Mouse (Mus musculus): ENCODE measurements around the gene Ankrd34a. TPM values are rescaled to one million over a fixed set of nuclear protein-coding genes. Genes with fewer than 3 reads are reported as not detected.
A peak's percentile ranks its signal among the peaks of the same experiment; 100 is the strongest.

Gene Ankrd34a
- polyA plus RNA-seq, 1 experiment from 2014 or later, result 1.3 TPM

- Histone ChIP-seq H3K4me2 (replicated peaks; ENCODE audit: low read depth) (peak within 1 kb of the TSS; percentile 65), H3K9me3 (ENCODE audit: control insufficient read depth, low read length) (no peaks in the 10 kb centered on the region), H3K4me1 (replicated peaks; ENCODE audit: control insufficient read depth, insufficient read depth) (0 out of 2 replicates have a peak, but pooled peaks cover 3% of the 10 kb centered on the region), H3K4me3 (ENCODE audit: low read depth, low read length) (peak within 1 kb of the TSS; percentile 58), H3K36me3 (ENCODE audit: control insufficient read depth, insufficient read depth, low read length) (peaks cover 3% of the 10 kb centered on the region; the same call in 1 of the 2 replicates), H3K27me3 (ENCODE audit: control insufficient read depth, insufficient read depth, low read length) (no peaks in the 10 kb centered on the region), H3K9ac (ENCODE audit: low read length) (peak within 1 kb of the TSS; percentile 72), H3K27ac (replicated peaks) (peak within 1 kb of the TSS; percentile 88)
- under 1% methylated on average over 36 of the region's 38 CpGs for WGBS
- peak; percentile 96 for DNase-seq (ENCODE audit: low spot score)
- peak; percentile 93 for ATAC-seq (ENCODE audit: low FRiP score, low TSS enrichment)
- TF ChIP-seq EP300 (optimal IDR thresholded peaks at IDR 0.05) (no peak), CTCF (IDR thresholded peaks at IDR 0.05; ENCODE audit: low read depth) (peak; percentile 49)
Observed at GRCm38 (mm10) chr3:96593790-96594560, 2.5 kb upstream of the Ankrd34a start, which contains the start of gene Polr3gl. Polr3gl (minus strand) TSS chr3:96594181.

GRCm38 (mm10) chr3:96594851-96595250 is 1.6 kb upstream of the Ankrd34a start:
- H3K36me3 ChIP-seq (ENCODE audit: control insufficient read depth, insufficient read depth, low read length), result peaks cover 3% of the 10 kb centered on the region; the same call in 1 of the 2 replicates
- H3K27ac ChIP-seq (replicated peaks), result no peak overlapping the region
- no peaks in the 10 kb centered on the region for H3K9me3 ChIP-seq (ENCODE audit: control insufficient read depth, low read length)
- H3K4me1 ChIP-seq (replicated peaks; ENCODE audit: control insufficient read depth, insufficient read depth), result 0 out of 2 replicates have a peak, but pooled peaks cover 3% of the 10 kb centered on the region
- 83% methylated on average over 5 of the region's 5 CpGs for WGBS
- no peak for ATAC-seq (ENCODE audit: low FRiP score, low TSS enrichment)
- H3K4me3 ChIP-seq (ENCODE audit: low read depth, low read length), result no peak overlapping the region
- TF ChIP-seq EP300 (optimal IDR thresholded peaks at IDR 0.05) (no peak), CTCF (IDR thresholded peaks at IDR 0.05; ENCODE audit: low read depth) (no peak)
- no peak overlapping the region for H3K4me2 ChIP-seq (replicated peaks; ENCODE audit: low read depth)
- DNase-seq (ENCODE audit: low spot score), result no peak
- H3K27me3 ChIP-seq (ENCODE audit: control insufficient read depth, insufficient read depth, low read length), result no peaks in the 10 kb centered on the region
- H3K9ac ChIP-seq (ENCODE audit: low read length), result no peak overlapping the region

- H3K27ac ChIP-seq (replicated peaks), result no peak overlapping the region
- DNase-seq (ENCODE audit: low spot score), result no peak
- H3K9ac ChIP-seq (ENCODE audit: low read length), result no peak overlapping the region
- no peaks in the 10 kb centered on the region for H3K9me3 ChIP-seq (ENCODE audit: control insufficient read depth, low read length)
- TF ChIP-seq CTCF (IDR thresholded peaks at IDR 0.05; ENCODE audit: low read depth), result no peak
- no peak for TF ChIP-seq EP300 (optimal IDR thresholded peaks at IDR 0.05)
- 0 out of 2 replicates have a peak, but pooled peaks cover 3% of the 10 kb centered on the region for H3K4me1 ChIP-seq (replicated peaks; ENCODE audit: control insufficient read depth, insufficient read depth)
- no peak overlapping the region; the same call in 1 of the 2 replicates for H3K4me2 ChIP-seq (replicated peaks; ENCODE audit: low read depth)
- H3K36me3 ChIP-seq (ENCODE audit: control insufficient read depth, insufficient read depth, low read length), result no peaks in the 10 kb centered on the region
- no peak for ATAC-seq (ENCODE audit: low FRiP score, low TSS enrichment)
- no peak overlapping the region for H3K4me3 ChIP-seq (ENCODE audit: low read depth, low read length)
- WGBS, result 34% methylated on average over 6 of the region's 6 CpGs
- no peaks in the 10 kb centered on the region for H3K27me3 ChIP-seq (ENCODE audit: control insufficient read depth, insufficient read depth, low read length)
Observed at GRCm38 (mm10) chr3:96595661-96596060, 775 bp upstream of the Ankrd34a start.

GRCm38 (mm10) chr3:96596855-96597254 is 419 bp downstream of the Ankrd34a start:
- Histone ChIP-seq H3K9ac (ENCODE audit: low read length) (peak overlapping the region; percentile 63; the same call in 1 of the 2 replicates), H3K4me3 (ENCODE audit: low read depth, low read length) (peak overlapping the region; percentile 51), H3K27me3 (ENCODE audit: control insufficient read depth, insufficient read depth, low read length) (no peaks in the 10 kb centered on the region), H3K4me1 (replicated peaks; ENCODE audit: control insufficient read depth, insufficient read depth) (0 out of 2 replicates have a peak, but pooled peaks cover 3% of the 10 kb centered on the region), H3K9me3 (ENCODE audit: control insufficient read depth, low read length) (no peaks in the 10 kb centered on the region), H3K4me2 (replicated peaks; ENCODE audit: low read depth) (peak overlapping the region; percentile 81), H3K27ac (replicated peaks) (no peak overlapping the region), H3K36me3 (ENCODE audit: control insufficient read depth, insufficient read depth, low read length) (no peaks in the 10 kb centered on the region)
- WGBS, result 6% methylated on average over 11 of the region's 12 CpGs
- TF ChIP-seq EP300 (optimal IDR thresholded peaks at IDR 0.05) (no peak), CTCF (IDR thresholded peaks at IDR 0.05; ENCODE audit: low read depth) (no peak)
- ATAC-seq (ENCODE audit: low FRiP score, low TSS enrichment), result no peak
- DNase-seq (ENCODE audit: low spot score), result no peak

GRCm38 (mm10) chr3:96597435-96597891 is 1.0 kb downstream of the Ankrd34a start:
- ATAC-seq (ENCODE audit: low FRiP score, low TSS enrichment) (no peak), DNase-seq (ENCODE audit: low spot score) (peak; percentile 27)
- no peaks in the 10 kb centered on the region for H3K36me3 ChIP-seq (ENCODE audit: control insufficient read depth, insufficient read depth, low read length)
- peak overlapping the region; percentile 67 for H3K27ac ChIP-seq (replicated peaks)
- 0 out of 2 replicates have a peak, but pooled peaks cover 3% of the 10 kb centered on the region for H3K4me1 ChIP-seq (replicated peaks; ENCODE audit: control insufficient read depth, insufficient read depth)
- TF ChIP-seq EP300 (optimal IDR thresholded peaks at IDR 0.05) (no peak), CTCF (IDR thresholded peaks at IDR 0.05; ENCODE audit: low read depth) (no peak)
- H3K4me3 ChIP-seq (ENCODE audit: low read depth, low read length), result peak overlapping the region; percentile 51
- peak overlapping the region; percentile 63 for H3K9ac ChIP-seq (ENCODE audit: low read length)
- H3K9me3 ChIP-seq (ENCODE audit: control insufficient read depth, low read length), result no peaks in the 10 kb centered on the region
- H3K4me2 ChIP-seq (replicated peaks; ENCODE audit: low read depth), result peak overlapping the region; percentile 81
- no peaks in the 10 kb centered on the region for H3K27me3 ChIP-seq (ENCODE audit: control insufficient read depth, insufficient read depth, low read length)
- under 1% methylated on average over 40 of the region's 40 CpGs for WGBS

All from stomach, postnatal 0 days (tissue).